Mouse (Mus musculus) Patski (cell line): ENCODE results near the gene Ankrd11. TPM values are rescaled to one million over a fixed set of nuclear protein-coding genes. Genes with fewer than 3 reads are reported as not detected.

Experiments
- ATAC-seq: fragments of 100-300 bp; one replicate; pipeline ENCODE4 v1.8.0; 2021
- CTCF ChIA-PET: fragments of 350-600 bp; sonication (Branson Sonifier 250); formaldehyde crosslinking; loops from one replicate; lab custom pipeline; 2022; ENCODE audit warnings: inconsistent platforms; lab: Charles Lee
- POLR2A ChIA-PET: fragments of 350-600 bp; sonication (Branson Sonifier 250); formaldehyde crosslinking; loops from one replicate; lab custom pipeline; 2022; ENCODE audit warnings: antibody characterized with exemption, inconsistent platforms; lab: Charles Lee
- DNase-seq: peaks from one replicate; pipeline ENCODE4 v3.0.0-alpha.2; 2011; ENCODE audit warnings: low read depth, low spot score
- H3K27me3 ChIP-seq: fragments of 371-371 bp; one replicate; pipeline ENCODE4 v1.5.1; 2021
- CTCF ChIP-seq: fragments of 100-300 bp; IDR thresholded peaks from one replicate; pipeline ENCODE4 v1.5.1; 2021
- in situ Hi-C: fragments of 300-500 bp; cut with MboI; formaldehyde crosslinking; loops from 3 replicates; pipeline ENCODE4 v1.11.1; 2018; ENCODE audit warnings: low pct_unique_long_range_greater_than_20kb, mixed read lengths
- polyA plus RNA-seq: library from polyadenylated mRNA; unstranded; gene quantifications from one replicate; pipeline ENCODE4 v1.2.3, GENCODE M21; 2021

Gene Ankrd11
- polyA plus RNA-seq, 1 experiment from 2014 or later: 76.4 TPM

DNA sequence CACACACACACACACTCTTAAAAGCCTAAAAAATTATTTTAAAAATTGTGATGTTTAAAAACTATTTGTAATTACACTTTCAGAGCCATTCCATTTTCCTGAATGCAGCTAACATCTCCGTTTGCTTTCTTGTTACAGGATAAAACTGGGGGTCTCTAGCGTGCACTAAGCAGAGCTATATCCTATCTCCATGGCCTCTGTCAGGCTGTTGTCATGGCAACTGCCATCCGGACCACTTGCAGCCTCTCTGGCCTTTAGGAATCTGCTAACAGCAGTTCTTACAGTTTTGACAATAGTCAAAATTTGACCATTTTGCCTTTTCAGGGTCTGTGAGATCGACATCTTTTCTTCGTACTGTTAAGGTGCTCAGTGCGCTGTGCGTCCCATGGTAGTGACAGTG lies 121.2 kb downstream of the Ankrd11 start:
- no peak for ATAC-seq
- ChIA-PET POLR2A (no interaction called here), CTCF (no interaction called here)

DNA sequence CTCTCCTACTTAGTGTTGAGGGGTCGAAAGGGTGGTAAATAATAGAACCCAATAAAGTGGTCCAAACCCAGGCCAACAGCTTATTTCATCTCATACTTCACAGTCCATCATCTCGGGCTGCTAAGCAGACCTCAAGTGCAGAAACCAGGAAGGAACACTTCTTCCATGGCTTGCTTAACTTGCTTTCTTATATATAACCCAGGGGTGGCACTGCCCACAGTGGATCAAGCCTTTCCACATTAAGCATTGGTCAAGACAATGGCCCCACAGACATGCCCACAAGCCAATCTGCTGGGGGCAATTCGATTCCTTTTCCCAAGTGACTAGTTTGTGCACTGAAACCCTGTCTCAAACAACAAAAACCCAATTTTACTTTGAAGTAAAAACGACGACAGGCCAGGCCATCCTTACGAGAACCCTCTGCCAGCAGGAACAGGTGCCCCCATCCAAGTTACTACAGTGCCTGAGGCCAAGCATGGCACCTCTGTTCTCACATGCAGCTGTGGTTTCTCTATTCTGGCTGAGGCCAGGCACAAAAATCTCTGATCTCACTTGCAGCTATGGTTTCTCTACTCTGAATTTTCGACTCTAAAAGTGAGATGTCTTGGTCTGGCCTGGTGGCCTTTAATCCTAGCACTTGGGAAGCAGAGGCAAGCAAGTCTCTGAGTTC lies 123.5 kb downstream of the Ankrd11 start:
- POLR2A ChIA-PET: no interaction called here
- CTCF ChIA-PET: interaction anchor here (1.1 kb wide), 1 partner anchor 7 kb away, joined by 3 read pairs; no protein-coding TSS in a partner anchor
- ATAC-seq: no peak
- in situ Hi-C loops: no loop called here
- no peaks in the 10 kb centered on the region for H3K27me3 ChIP-seq
- DNase-seq: no peak
- TF ChIP-seq CTCF: no peak

More for the DNA sequence above, 121.2 kb downstream of the Ankrd11 start:
- TF ChIP-seq CTCF: no peak
- no peak for DNase-seq
- in situ Hi-C loops: no loop called here
- no peaks in the 10 kb centered on the region for H3K27me3 ChIP-seq

DNA sequence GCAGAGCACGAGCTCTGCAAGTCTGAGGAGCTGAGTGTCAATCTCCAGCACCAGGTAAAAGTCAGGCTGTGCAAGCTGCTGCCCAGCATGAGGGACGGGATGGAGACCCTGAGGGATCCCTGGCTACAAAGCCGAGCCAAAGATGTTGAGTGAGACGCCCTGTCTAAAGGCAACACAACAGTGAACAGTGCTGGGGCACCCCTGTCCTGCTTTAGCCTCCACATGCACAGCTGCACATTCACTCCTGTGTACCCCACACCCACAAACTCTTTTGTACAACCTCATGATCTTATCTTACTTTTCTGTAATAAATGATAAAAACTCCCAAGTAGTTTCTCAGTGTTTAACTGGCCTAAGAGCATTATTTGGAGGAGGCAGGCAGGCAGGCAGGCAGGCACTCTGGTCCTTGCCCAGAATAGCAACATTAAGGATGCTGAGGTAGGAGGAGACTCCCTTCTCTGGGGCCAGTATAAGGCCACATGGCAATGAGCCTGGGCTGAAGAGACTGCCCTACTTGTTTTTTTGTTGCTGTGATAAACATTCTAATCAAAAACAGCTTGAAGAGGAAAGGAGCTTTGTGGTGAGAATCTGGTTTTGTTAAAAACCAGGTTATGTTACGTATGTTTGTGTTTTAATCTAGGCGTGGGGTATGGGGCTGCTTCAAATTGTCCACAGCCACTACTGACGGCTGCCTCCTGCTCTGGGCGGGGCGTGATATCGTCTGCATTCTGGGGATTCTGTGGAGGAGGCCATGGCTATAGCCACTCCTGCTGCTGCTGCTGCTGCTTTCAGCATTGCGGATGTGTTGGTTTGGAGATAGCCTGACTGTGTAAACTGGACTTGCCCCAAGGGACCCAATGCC lies 124.3 kb downstream of the Ankrd11 start:
- no peak for TF ChIP-seq CTCF
- no peaks in the 10 kb centered on the region for H3K27me3 ChIP-seq
- in situ Hi-C loops: no loop called here
- ATAC-seq (no peak), DNase-seq (no peak)
- ChIA-PET POLR2A (no interaction called here), CTCF (interaction anchor here (1.7 kb wide), 1 partner anchor 11 kb away, joined by 6 read pairs; no protein-coding TSS in a partner anchor)

DNA sequence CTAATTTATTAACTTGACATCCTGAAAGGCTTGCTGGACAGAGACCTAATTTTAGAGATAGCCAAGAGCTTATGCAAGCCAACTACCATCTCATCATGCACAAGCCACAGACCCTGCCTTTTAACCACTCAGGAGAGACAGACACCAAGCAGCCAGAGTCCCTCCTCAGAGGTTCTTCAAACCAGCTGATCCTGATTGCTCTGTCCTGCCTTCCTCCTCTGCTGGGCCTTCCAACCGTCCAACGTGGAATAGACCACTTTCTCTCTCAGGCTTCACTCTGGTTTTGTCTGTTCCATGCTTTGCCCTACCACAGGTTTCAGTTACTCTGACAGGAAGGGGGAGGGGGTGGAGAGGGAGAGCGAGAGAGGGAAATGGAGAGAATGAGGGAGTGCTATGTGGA lies 125.3 kb downstream of the Ankrd11 start:
- DNase-seq: no peak
- CTCF ChIA-PET: interaction anchor here (1.7 kb wide), 1 partner anchor 10 kb away, joined by 6 read pairs; no protein-coding TSS in a partner anchor
- ATAC-seq: no peak
- H3K27me3 ChIP-seq: no peaks in the 10 kb centered on the region
- no peak for TF ChIP-seq CTCF
- POLR2A ChIA-PET: interaction anchor here (0.9 kb wide), 1 partner anchor 10 kb away, joined by 3 read pairs; no protein-coding TSS in a partner anchor
- in situ Hi-C loops: no loop called here

DNA sequence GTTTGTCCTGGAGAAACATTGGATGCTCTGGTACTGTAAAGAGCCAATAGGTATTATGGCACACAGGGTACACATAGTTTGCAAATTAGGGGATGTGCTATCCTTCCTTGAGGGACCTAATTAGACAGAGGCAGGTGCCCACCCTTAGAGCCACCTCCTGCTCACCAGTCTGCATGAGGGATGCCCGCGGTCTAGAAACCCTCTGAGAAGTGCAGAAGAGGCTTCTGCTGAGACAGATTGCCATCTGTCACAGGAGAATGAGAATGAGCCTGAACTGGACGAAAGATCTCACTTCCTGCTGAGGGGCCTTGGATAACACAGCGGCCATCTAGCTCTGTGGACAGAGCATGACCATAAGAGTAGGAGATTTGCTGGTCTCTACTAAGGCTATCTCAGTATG lies 129.2 kb downstream of the Ankrd11 start:
- POLR2A ChIA-PET: no interaction called here
- no peaks in the 10 kb centered on the region for H3K27me3 ChIP-seq
- ATAC-seq (no peak), DNase-seq (no peak)
- CTCF ChIA-PET: no interaction called here
- in situ Hi-C loops: no loop called here
- TF ChIP-seq CTCF: no peak

DNA sequence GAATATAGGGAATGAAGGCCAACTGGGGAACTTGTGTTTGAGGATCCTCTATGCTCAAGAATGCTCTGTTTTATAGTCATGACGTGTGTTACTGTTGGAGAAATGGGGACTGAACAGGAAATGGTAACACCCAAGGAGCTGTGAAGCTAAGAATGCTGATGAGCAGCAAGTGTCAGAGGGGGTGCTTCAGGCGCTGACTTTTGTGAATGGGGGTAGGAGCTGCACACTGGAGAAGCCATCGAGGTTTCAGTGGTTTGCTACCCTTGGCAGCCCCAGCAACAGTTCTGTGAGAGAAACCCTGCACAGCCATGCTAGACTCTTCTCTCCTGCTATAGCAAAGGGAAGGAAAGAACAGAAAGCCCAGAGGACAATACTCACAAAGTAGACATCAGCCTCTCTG lies 129.9 kb downstream of the Ankrd11 start:
- TF ChIP-seq CTCF: no peak
- in situ Hi-C loops: no loop called here
- ChIA-PET POLR2A (interaction anchor here (1.2 kb wide), 1 partner anchor 128 kb away, joined by 3 read pairs; no protein-coding TSS in a partner anchor), CTCF (no interaction called here)
- no peak for ATAC-seq
- DNase-seq: no peak
- no peaks in the 10 kb centered on the region for H3K27me3 ChIP-seq

DNA sequence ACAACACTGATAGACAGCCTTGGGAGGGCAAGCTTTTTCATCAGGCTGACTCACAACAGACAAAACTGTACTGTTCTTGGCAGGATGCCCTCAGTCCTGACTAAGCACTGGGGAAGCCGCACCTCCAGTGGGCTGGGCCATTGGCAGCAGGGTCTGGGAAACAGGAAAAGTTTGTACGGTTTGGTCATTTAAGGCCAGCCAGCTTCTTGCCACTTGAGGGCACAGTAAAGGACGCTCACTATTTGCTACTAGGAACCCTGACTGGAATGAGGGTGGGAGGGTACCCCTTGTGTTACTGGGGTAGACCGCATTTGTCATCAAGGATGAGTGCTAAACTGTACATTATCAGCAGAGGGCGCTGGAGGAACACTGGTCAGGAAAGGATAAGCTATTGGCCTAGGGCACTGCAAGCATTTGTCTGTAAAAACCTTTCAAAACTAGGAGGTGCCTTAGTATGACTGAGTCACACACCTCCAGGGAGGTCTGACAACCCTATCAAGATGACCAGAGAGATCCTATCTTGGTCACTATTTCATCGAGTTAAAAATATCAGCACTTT lies 135.5 kb downstream of the Ankrd11 start:
- CTCF ChIA-PET: interaction anchor here (0.6 to 2.0 kb wide), 18 partner anchors 9 to 197 kb away, joined by 3 to 10 read pairs (median 4); partner anchors contain the start of gene Spg7
- peak; percentile 98 for TF ChIP-seq CTCF
- in situ Hi-C loops: loop anchor here (5.0 to 10.0 kb wide), 3 partner anchors 141 to 306 kb away; partner anchors contain the start of genes Chmp1a and Spata33
- POLR2A ChIA-PET: interaction anchor here (0.8 to 1.7 kb wide), 4 partner anchors 10 to 159 kb away, joined by 3 to 9 read pairs (median 5); partner anchors contain the start of gene Ankrd11
- peak; percentile 97 for DNase-seq
- ATAC-seq: peak; percentile 77
- H3K27me3 ChIP-seq: no peaks in the 10 kb centered on the region

DNA sequence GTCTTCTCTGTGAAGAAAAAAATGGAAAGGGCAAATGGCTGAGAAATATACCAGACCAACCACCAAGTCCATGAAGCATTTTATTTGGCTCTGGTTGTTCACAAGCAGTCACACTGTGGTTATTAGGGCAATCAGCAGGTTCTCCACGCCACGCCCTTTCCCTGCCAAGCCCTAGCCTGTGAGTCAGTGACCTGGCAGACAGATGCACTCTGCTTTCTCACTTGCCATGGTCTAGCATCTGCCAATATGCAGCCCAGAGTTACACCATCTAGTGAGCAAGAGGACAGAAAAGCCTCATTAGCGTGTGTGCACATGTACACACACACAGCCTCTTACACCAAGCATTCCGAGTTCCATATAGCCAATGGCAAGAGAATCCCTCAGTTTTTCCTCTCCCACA lies 136.7 kb downstream of the Ankrd11 start:
- DNase-seq (no peak), ATAC-seq (no peak)
- in situ Hi-C loops: loop anchor here (5.0 to 10.0 kb wide), 3 partner anchors 142 to 307 kb away; partner anchors contain the start of genes Chmp1a and Spata33
- no peak for TF ChIP-seq CTCF
- CTCF ChIA-PET: no interaction called here
- H3K27me3 ChIP-seq: no peaks in the 10 kb centered on the region
- POLR2A ChIA-PET: no interaction called here

DNA sequence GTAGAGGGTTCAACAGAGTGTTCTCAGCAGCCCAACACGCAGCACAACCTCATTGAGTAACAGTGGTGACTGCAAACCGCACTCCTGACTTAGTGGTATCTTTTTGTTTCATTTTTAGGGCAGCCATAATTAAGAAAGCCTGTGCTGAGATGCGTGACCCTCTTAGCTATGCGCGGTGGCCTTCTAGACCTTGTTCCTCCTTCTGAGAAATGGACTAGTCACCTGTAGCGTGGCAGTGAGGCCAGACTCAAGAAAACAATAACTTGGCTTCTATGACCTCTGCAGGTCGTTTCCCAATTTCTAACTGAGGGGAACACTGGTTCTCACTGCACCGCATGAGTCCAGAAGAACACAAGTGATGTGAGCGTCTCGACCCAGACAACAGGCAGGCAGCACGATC lies 137.6 kb downstream of the Ankrd11 start:
- ChIA-PET POLR2A (no interaction called here), CTCF (no interaction called here)
- no peak for ATAC-seq
- no peak for DNase-seq
- no peaks in the 10 kb centered on the region for H3K27me3 ChIP-seq
- in situ Hi-C loops: loop anchor here (10.0 kb wide), 1 partner anchor 190 kb away; no protein-coding TSS in a partner anchor
- no peak for TF ChIP-seq CTCF

DNA sequence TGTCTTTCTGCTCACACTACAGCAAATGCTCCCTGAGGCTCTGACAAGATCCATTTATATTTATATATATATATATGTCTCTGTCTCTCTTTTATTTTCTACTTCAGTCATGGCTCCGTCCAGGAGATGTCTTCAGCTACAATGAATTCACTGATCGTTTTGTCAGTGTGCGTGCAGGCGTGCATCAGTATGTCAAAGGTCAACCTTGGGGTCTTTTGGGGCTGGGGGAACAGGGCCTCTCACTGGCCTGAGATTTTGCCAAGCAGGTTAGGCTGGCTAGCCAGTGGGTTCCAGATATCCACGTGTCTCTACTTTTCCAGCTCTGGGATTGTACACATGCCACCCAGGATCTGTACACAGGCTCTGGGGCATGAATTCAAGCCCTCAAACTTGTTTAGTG lies 139.1 kb downstream of the Ankrd11 start:
- DNase-seq: no peak
- no peak for ATAC-seq
- H3K27me3 ChIP-seq: no peaks in the 10 kb centered on the region
- POLR2A ChIA-PET: interaction anchor here (0.7 to 1.1 kb wide), 2 partner anchors 8 to 215 kb away, joined by 3 to 4 read pairs; no protein-coding TSS in a partner anchor
- CTCF ChIA-PET: no interaction called here
- in situ Hi-C loops: loop anchor here (10.0 kb wide), 1 partner anchor 192 kb away; no protein-coding TSS in a partner anchor
- no peak for TF ChIP-seq CTCF
